Mouse (Mus musculus) erythroblast, embryonic 14.5 days (primary cell): Measurements from ENCODE around the gene Cfhr2.

Experiments used
- GATA1 ChIP-seq: IDR thresholded peaks from 2 replicates; pipeline ENCODE4 v1.6.1; 2012; ENCODE audit warnings: low read length, inconsistent platforms, mixed read lengths
- TAL1 ChIP-seq: IDR thresholded peaks from 3 replicates; pipeline ENCODE4 v1.6.1; 2012; ENCODE audit warnings: low read length, inconsistent platforms, mixed read lengths

- TF ChIP-seq GATA1 (no peak), TAL1 (no peak)
These were observed at the start of gene Cfhr2 for GRCm38 (mm10) chr1:139858548-139858947.
